Mouse (Mus musculus) limb, embryonic 15.5 days (tissue): ENCODE measurements around the gene Dusp3. TPM values are rescaled to one million over a fixed set of nuclear protein-coding genes. Genes with fewer than 3 reads are reported as not detected.

Experiments used
- ATAC-seq: fragments of 200-750 bp; cut with Nextera tagmentation; 2 replicates; pipeline ENCODE4 v1.8.0; 2017; ENCODE audit warnings: low read depth, moderate TSS enrichment; ENCODE audit not compliant: insufficient number of reproducible peaks, low FRiP score, low TSS enrichment
- H3K27ac ChIP-seq: fragments of 300-500 bp; sonication (generic); 2 replicates; pipeline ENCODE4 v1.5.1; 2015; ENCODE audit warnings: moderate library complexity, mild to moderate bottlenecking, inconsistent platforms
- H3K27me3 ChIP-seq: fragments of 300-500 bp; sonication (generic); 2 replicates; pipeline ENCODE4 v1.6.1; 2015; ENCODE audit warnings: inconsistent platforms
- H3K36me3 ChIP-seq: fragments of 300-500 bp; sonication (generic); 2 replicates; pipeline ENCODE4 v1.6.1; 2015; ENCODE audit warnings: inconsistent platforms
- H3K4me1 ChIP-seq: fragments of 300-500 bp; sonication (generic); 2 replicates; pipeline ENCODE4 v1.6.1; 2015; ENCODE audit warnings: inconsistent platforms
- H3K4me2 ChIP-seq: fragments of 300-500 bp; sonication (generic); 2 replicates; pipeline ENCODE4 v1.6.1; 2015; ENCODE audit warnings: mild to moderate bottlenecking, inconsistent platforms
- H3K4me3 ChIP-seq: fragments of 300-500 bp; sonication (generic); 2 replicates; pipeline ENCODE4 v1.5.1; 2015; ENCODE audit warnings: mild to moderate bottlenecking, inconsistent platforms
- H3K9ac ChIP-seq: fragments of 300-500 bp; sonication (generic); 2 replicates; pipeline ENCODE4 v1.6.1; 2015; ENCODE audit warnings: inconsistent platforms
- H3K9me3 ChIP-seq: fragments of 300-500 bp; sonication (generic); 2 replicates; pipeline ENCODE4 v1.6.1; 2016; ENCODE audit warnings: inconsistent platforms
- WGBS: fragments of 180-500 bp; shearing (Covaris S2); methylation state at CpG from one replicate; pipeline ENCODE4 v1.1.7; 2015; 5-methylcytosine and 5-hydroxymethylcytosine counted together
- polyA plus RNA-seq: library from polyadenylated mRNA; unstranded; fragments of >200 nt; fragmentation: Nextera tagmentation; extraction: Ambion mirVana; gene quantifications from 2 replicates; pipeline ENCODE4 v1.2.1, GENCODE M21; 2015

The Dusp3 gene
- polyA plus RNA-seq, 1 experiment from 2014 or later = 26.9 TPM

- no peak overlapping the region for H3K9ac ChIP-seq
- WGBS = 77% methylated on average over 10 of the region's 10 CpGs
- no peak overlapping the region for H3K27ac ChIP-seq
- no peak for ATAC-seq
- H3K4me1 ChIP-seq = 0 out of 2 replicates have a peak, but pooled peaks cover 3% of the 10 kb centered on the region
- H3K27me3 ChIP-seq = 0 out of 2 replicates have a peak, but pooled peaks cover 2% of the 10 kb centered on the region
- no peaks in the 10 kb centered on the region for H3K36me3 ChIP-seq
- no peaks in the 10 kb centered on the region for H3K9me3 ChIP-seq
- H3K4me2 ChIP-seq = no peak overlapping the region
- no peak overlapping the region for H3K4me3 ChIP-seq
Measured at GRCm38 (mm10) chr11:101926951-101927589, 59.7 kb downstream of the Dusp3 start.

- no peak overlapping the region for H3K27ac ChIP-seq
- H3K4me3 ChIP-seq = no peak overlapping the region
- WGBS = 45% methylated on average over 6 of the region's 6 CpGs
- H3K4me1 ChIP-seq = peaks cover 14% of the 10 kb centered on the region; the same call in 1 of the 2 replicates
- no peaks in the 10 kb centered on the region for H3K27me3 ChIP-seq
- no peaks in the 10 kb centered on the region for H3K36me3 ChIP-seq
- H3K4me2 ChIP-seq = no peak overlapping the region
- ATAC-seq = no peak
- no peak overlapping the region for H3K9ac ChIP-seq
- no peaks in the 10 kb centered on the region for H3K9me3 ChIP-seq
Measured at GRCm38 (mm10) chr11:101925636-101926035, 61.2 kb downstream of the Dusp3 start.

GRCm38 (mm10) chr11:101924441-101924976 is 62.3 kb downstream of the Dusp3 start:
- 73% methylated on average over 14 of the region's 19 CpGs for WGBS
- no peak overlapping the region for H3K4me2 ChIP-seq
- no peaks in the 10 kb centered on the region for H3K36me3 ChIP-seq
- no peak for ATAC-seq
- H3K4me3 ChIP-seq = no peak overlapping the region
- H3K4me1 ChIP-seq = peaks cover 14% of the 10 kb centered on the region; the same call in 1 of the 2 replicates
- H3K9me3 ChIP-seq = no peaks in the 10 kb centered on the region
- H3K9ac ChIP-seq = no peak overlapping the region
- H3K27me3 ChIP-seq = 0 out of 2 replicates have a peak, but pooled peaks cover under 1% of the 10 kb centered on the region
- H3K27ac ChIP-seq = no peak overlapping the region

- ATAC-seq = no peak
- no peak overlapping the region for H3K4me3 ChIP-seq
- H3K4me2 ChIP-seq = no peak overlapping the region
- 82% methylated on average over 6 of the region's 6 CpGs for WGBS
- H3K9ac ChIP-seq = no peak overlapping the region
- H3K4me1 ChIP-seq = peaks cover 14% of the 10 kb centered on the region; the same call in 1 of the 2 replicates
- H3K9me3 ChIP-seq = no peaks in the 10 kb centered on the region
- H3K36me3 ChIP-seq = no peaks in the 10 kb centered on the region
- H3K27me3 ChIP-seq = peaks cover 5% of the 10 kb centered on the region
- no peak overlapping the region for H3K27ac ChIP-seq
Measured at GRCm38 (mm10) chr11:101923988-101924387, 62.8 kb downstream of the Dusp3 start.

- H3K4me3 ChIP-seq = no peak overlapping the region
- no peaks in the 10 kb centered on the region for H3K36me3 ChIP-seq
- WGBS = 67% methylated on average over 12 of the region's 12 CpGs
- no peaks in the 10 kb centered on the region for H3K9me3 ChIP-seq
- peaks cover 26% of the 10 kb centered on the region for H3K27me3 ChIP-seq
- H3K27ac ChIP-seq = peak overlapping the region; percentile 13; the same call in 1 of the 2 replicates
- H3K4me1 ChIP-seq = peaks cover 11% of the 10 kb centered on the region; the same call in 1 of the 2 replicates
- ATAC-seq = no peak
- H3K9ac ChIP-seq = no peak overlapping the region
- H3K4me2 ChIP-seq = no peak overlapping the region
Measured at GRCm38 (mm10) chr11:101921361-101921952, 65.4 kb downstream of the Dusp3 start.

Other genes starting within 250 kb of the Dusp3 start
- gene Etv4, start 201.6 kb downstream of the Dusp3 start, polyA plus RNA-seq = 10.3 and 10.8 TPM in 2 replicates
- 15.8 and 18.6 TPM in 2 replicates for gene Meox1, start 92.6 kb downstream of the Dusp3 start, polyA plus RNA-seq
- gene Sost, start 20.0 kb downstream of the Dusp3 start, polyA plus RNA-seq = 0.16 and 0.50 TPM in 2 replicates
- not detected in 2 replicates for gene Cfap97d1, start 2.7 kb downstream of the Dusp3 start, polyA plus RNA-seq
- 5.8 and 6.0 TPM in 2 replicates for gene Mpp3, start 41.4 kb upstream of the Dusp3 start, polyA plus RNA-seq
- gene Cd300lg, start 54.5 kb upstream of the Dusp3 start, polyA plus RNA-seq = 2.2 and 2.4 TPM in 2 replicates
- gene Mpp2, start 101.5 kb upstream of the Dusp3 start, polyA plus RNA-seq = 7.5 and 8.8 TPM in 2 replicates
- gene Ppy, start 114.3 kb upstream of the Dusp3 start, polyA plus RNA-seq = not detected in 2 replicates
- not detected in 2 replicates for gene Pyy, start 120.8 kb upstream of the Dusp3 start, polyA plus RNA-seq
- gene Nags, start 158.5 kb upstream of the Dusp3 start, polyA plus RNA-seq = 0.12 and 0.14 TPM in 2 replicates
- gene Tmem101, start 169.4 kb upstream of the Dusp3 start, polyA plus RNA-seq = 37.5 and 40.3 TPM in 2 replicates
- gene Lsm12, start 198.3 kb upstream of the Dusp3 start, polyA plus RNA-seq = 119 and 130 TPM in 2 replicates
- 25.1 and 27.6 TPM in 2 replicates for gene G6pc3, start 202.6 kb upstream of the Dusp3 start, polyA plus RNA-seq
- gene Hdac5, start 243.2 kb upstream of the Dusp3 start, polyA plus RNA-seq = 94.1 and 96.7 TPM in 2 replicates